Mouse (Mus musculus): ENCODE results near the gene Acaca.

- TF ChIP-seq POLR2A (IDR thresholded peaks at IDR 0.05; ENCODE audit: low read depth, low read length), result no peak
- no peak for TF ChIP-seq CTCF (IDR thresholded peaks at IDR 0.05; ENCODE audit: borderline replicate concordance, insufficient read depth, low read length)
These were observed 4.9 kb downstream of the Acaca start for GRCm38 (mm10) chr11:84134331-84134860.

All from embryonic fibroblast, embryonic 13.5 days (primary cell).